Mouse (Mus musculus) c-Kit-positive CD71-negative TER-119-negative erythroid progenitor cells, embryonic 14.5 days (primary cell): ENCODE measurements around the gene Gal.

ENCODE experiments used
- DNase-seq: peaks from one replicate; pipeline ENCODE4 v3.0.0-alpha.2; 2013; ENCODE audit warnings: low read depth

Gene Gal

GRCm38 (mm10) chr19:3419251-3419650, 4.9 kb upstream of the Gal start:
- DNase-seq = peak; percentile 20

- no peak for DNase-seq
Measured at GRCm38 (mm10) chr19:3405531-3406281, 8.6 kb downstream of the Gal start.

- DNase-seq = no peak
Measured at GRCm38 (mm10) chr19:3404030-3404429, 10.3 kb downstream of the Gal start.

GRCm38 (mm10) chr19:3402390-3402789, 12.0 kb downstream of the Gal start:
- no peak for DNase-seq

- no peak for DNase-seq
Measured at GRCm38 (mm10) chr19:3401943-3402342, 12.4 kb downstream of the Gal start.

GRCm38 (mm10) chr19:3401504-3401903, 12.8 kb downstream of the Gal start:
- DNase-seq = no peak

GRCm38 (mm10) chr19:3400057-3400456, 14.3 kb downstream of the Gal start:
- no peak for DNase-seq

- DNase-seq = no peak
Measured at GRCm38 (mm10) chr19:3394216-3394615, 20.1 kb downstream of the Gal start.

- DNase-seq = no peak
Measured at GRCm38 (mm10) chr19:3392384-3392783, 22.0 kb downstream of the Gal start.

GRCm38 (mm10) chr19:3389089-3389488, 25.3 kb downstream of the Gal start:
- DNase-seq = peak; percentile 71

- DNase-seq = peak; percentile 75
Measured at GRCm38 (mm10) chr19:3388629-3389057, 25.7 kb downstream of the Gal start, which contains the start of gene Tesmin. Gene Tesmin, plus strand, starts transcription at chr19:3388857.

GRCm38 (mm10) chr19:3388061-3388460, 26.3 kb downstream of the Gal start:
- DNase-seq = no peak

- no peak for DNase-seq
Measured at GRCm38 (mm10) chr19:3378614-3379013, 35.7 kb downstream of the Gal start.

- DNase-seq = no peak
Measured at GRCm38 (mm10) chr19:3376966-3377715, 37.2 kb downstream of the Gal start.

- no peak for DNase-seq
Measured at GRCm38 (mm10) chr19:3375945-3376495, 38.3 kb downstream of the Gal start.

- no peak for DNase-seq
Measured at GRCm38 (mm10) chr19:3374028-3374427, 40.3 kb downstream of the Gal start.

GRCm38 (mm10) chr19:3373380-3373779, 41.0 kb downstream of the Gal start:
- no peak for DNase-seq

GRCm38 (mm10) chr19:3368276-3368675, 46.1 kb downstream of the Gal start:
- no peak for DNase-seq

GRCm38 (mm10) chr19:3365089-3365488, 49.3 kb downstream of the Gal start:
- DNase-seq = no peak

- no peak for DNase-seq
Measured at GRCm38 (mm10) chr19:3363510-3363909, 50.8 kb downstream of the Gal start.
